ENCODE assay signal across 15 mouse cellular contexts in the genomic region with DNA sequence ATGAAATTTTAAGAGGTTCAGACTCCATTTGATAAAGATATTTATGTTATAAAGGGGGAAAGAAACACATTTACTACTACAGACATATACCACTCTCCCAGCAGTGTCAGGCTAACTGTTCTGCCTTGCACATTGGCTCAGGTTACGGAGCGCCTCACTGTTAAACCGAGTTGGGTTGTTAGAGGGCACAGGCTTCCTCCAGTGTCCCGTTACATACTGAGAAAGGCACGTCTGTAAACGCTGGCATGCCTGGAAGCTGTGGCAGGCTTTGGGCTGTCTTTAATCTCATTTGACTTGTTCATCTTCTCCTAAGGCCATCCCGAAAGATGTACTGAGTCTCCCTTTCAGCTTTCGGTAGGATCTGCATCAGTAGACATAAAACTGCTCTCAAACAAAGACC.
A peak's percentile ranks its signal among the peaks of the same experiment; 100 is the strongest.
DNase-seq lines count a peak whose midpoint lies in the region; ATAC-seq and TF ChIP-seq lines count a peak whose summit lies in the region.
"Had no signal": no experiment of that assay in that cellular context is flagged by ENCODE, and none has a peak within 500 bp of the region (broad histone marks: within the 10 kb centered on the region; RNA-seq: fewer than 3 reads in every experiment).

No protein-coding gene starts in this region.

- no peak for ATAC-seq in intestine, embryonic 14.5 days (replicated peaks; ENCODE audit: low FRiP score, low TSS enrichment, low read depth)
- no peak for ATAC-seq in intestine, postnatal 0 days
- ATAC-seq in limb, embryonic 12.5 days (ENCODE audit: insufficient number of reproducible peaks, insufficient read depth, low FRiP score, low TSS enrichment, low read depth): peak; percentile 70; the same call in 1 of the 2 replicates
- no peak for ATAC-seq in midbrain, postnatal 0 days (ENCODE audit: low FRiP score)
- ATAC-seq: forebrain, embryonic 13.5 days; inflammation-experienced regulatory T-cells, adult 6 months; lung, postnatal 0 days had no signal

- peaks cover 5% of the 10 kb centered on the region; the same call in 1 of the 2 replicates for H3K36me3 ChIP-seq in intestine, embryonic 14.5 days (ENCODE audit: control insufficient read depth, insufficient read depth, low read length)
- no peaks in the 10 kb centered on the region; the same call in 1 of the 2 replicates for H3K36me3 ChIP-seq in intestine, postnatal 0 days (ENCODE audit: control insufficient read depth, insufficient read depth)
- 0 out of 2 replicates have a peak, but pooled peaks cover 4% of the 10 kb centered on the region for H3K36me3 ChIP-seq in limb, embryonic 12.5 days
- no peaks in the 10 kb centered on the region for H3K36me3 ChIP-seq in midbrain, postnatal 0 days (ENCODE audit: insufficient read depth, low read length)

- H3K9me3 ChIP-seq in intestine, embryonic 14.5 days (ENCODE audit: control insufficient read depth, low read length): no peaks in the 10 kb centered on the region
- no peaks in the 10 kb centered on the region for H3K9me3 ChIP-seq in intestine, postnatal 0 days (ENCODE audit: control insufficient read depth)
- no peaks in the 10 kb centered on the region for H3K9me3 ChIP-seq in limb, embryonic 12.5 days
- no peaks in the 10 kb centered on the region for H3K9me3 ChIP-seq in midbrain, postnatal 0 days (ENCODE audit: low read length)
- H3K9me3 ChIP-seq: forebrain, embryonic 13.5 days had no signal

- 25% methylated on average over 8 of the region's 8 CpGs for WGBS in intestine, embryonic 14.5 days
- 51% methylated on average over 8 of the region's 8 CpGs for WGBS in intestine, postnatal 0 days
- WGBS in limb, embryonic 12.5 days: 8% methylated on average over 8 of the region's 8 CpGs
- WGBS in midbrain, postnatal 0 days: 11% methylated on average over 8 of the region's 8 CpGs

- no peaks in the 10 kb centered on the region for H3K27me3 ChIP-seq in intestine, embryonic 14.5 days (replicated peaks; ENCODE audit: control insufficient read depth, insufficient read depth, low read length)
- no peaks in the 10 kb centered on the region for H3K27me3 ChIP-seq in intestine, postnatal 0 days (replicated peaks; ENCODE audit: control insufficient read depth, insufficient read depth, low read length)
- no peaks in the 10 kb centered on the region for H3K27me3 ChIP-seq in limb, embryonic 12.5 days
- no peaks in the 10 kb centered on the region for H3K27me3 ChIP-seq in midbrain, postnatal 0 days (ENCODE audit: insufficient read depth, low read length)
- H3K27me3 ChIP-seq: forebrain, embryonic 13.5 days had no signal

- H3K9ac ChIP-seq in intestine, embryonic 14.5 days (ENCODE audit: low read length): no peak overlapping the region
- H3K9ac ChIP-seq in intestine, postnatal 0 days (ENCODE audit: low read depth, low read length): no peak overlapping the region
- no peak overlapping the region for H3K9ac ChIP-seq in limb, embryonic 12.5 days (replicated peaks)
- H3K9ac ChIP-seq in midbrain, postnatal 0 days (replicated peaks; ENCODE audit: low read length, poor library complexity, severe bottlenecking): no peak overlapping the region
- H3K9ac ChIP-seq: forebrain, embryonic 13.5 days had no signal

- peak overlapping the region; percentile 36; the same call in 1 of the 2 replicates for H3K27ac ChIP-seq in intestine, embryonic 14.5 days (ENCODE audit: low read depth)
- no peak overlapping the region for H3K27ac ChIP-seq in intestine, postnatal 0 days (ENCODE audit: low read depth, low read length)
- peak overlapping the region; percentile 36 for H3K27ac ChIP-seq in limb, embryonic 12.5 days
- no peak overlapping the region for H3K27ac ChIP-seq in midbrain, postnatal 0 days (ENCODE audit: low read depth, low read length)
- H3K27ac ChIP-seq: forebrain, embryonic 13.5 days had no signal

- DNase-seq in intestine, embryonic 14.5 days (ENCODE audit: low spot score): no peak
- DNase-seq in embryo, embryonic 9.5 days (ENCODE audit: extremely low spot score): peak; percentile 42
- no peak for DNase-seq in midbrain, postnatal 0 days (ENCODE audit: low spot score)
- no peak for DNase-seq in Muller cell, postnatal 12 days (ENCODE audit: inconsistent ontology term)
- DNase-seq in spleen, postnatal 4 days (ENCODE audit: low spot score in 2 of 2): no peak
- DNase-seq in lung, postnatal 25 days (ENCODE audit: low spot score): no peak
- DNase-seq: heart, postnatal 10 days; layer of hippocampus, adult 9-11 months; spleen, adult 18-20 months had no signal

- H3K4me1 ChIP-seq in intestine, embryonic 14.5 days (replicated peaks; ENCODE audit: control insufficient read depth, insufficient read depth, low read length): peaks cover 11% of the 10 kb centered on the region; the same call in 1 of the 2 replicates
- H3K4me1 ChIP-seq in intestine, postnatal 0 days (replicated peaks; ENCODE audit: control insufficient read depth, insufficient read depth, low read length): 0 out of 2 replicates have a peak, but pooled peaks cover 3% of the 10 kb centered on the region
- peaks cover 29% of the 10 kb centered on the region for H3K4me1 ChIP-seq in limb, embryonic 12.5 days (replicated peaks)
- no peaks in the 10 kb centered on the region; the same call in 1 of the 2 replicates for H3K4me1 ChIP-seq in midbrain, postnatal 0 days (ENCODE audit: insufficient read depth, low read length)
- H3K4me1 ChIP-seq: forebrain, embryonic 13.5 days had no signal

- H3K4me3 ChIP-seq in intestine, embryonic 14.5 days (ENCODE audit: low read depth, low read length): no peak overlapping the region
- H3K4me3 ChIP-seq in intestine, postnatal 0 days (ENCODE audit: low read depth, low read length): no peak overlapping the region
- no peak overlapping the region for H3K4me3 ChIP-seq in limb, embryonic 12.5 days (replicated peaks)
- H3K4me3 ChIP-seq in midbrain, postnatal 0 days (ENCODE audit: low read depth, low read length): no peak overlapping the region
- H3K4me3 ChIP-seq: forebrain, embryonic 13.5 days; myocyte had no signal

- H3K4me2 ChIP-seq in intestine, embryonic 14.5 days (ENCODE audit: low read length): peak overlapping the region; percentile 24; the same call in 1 of the 2 replicates
- no peak overlapping the region for H3K4me2 ChIP-seq in intestine, postnatal 0 days (replicated peaks; ENCODE audit: low read depth)
- peak overlapping the region; percentile 43 for H3K4me2 ChIP-seq in limb, embryonic 12.5 days
- 0 out of 2 replicates have a peak overlapping the region, but pooled peaks have one; percentile 2 for H3K4me2 ChIP-seq in midbrain, postnatal 0 days (ENCODE audit: low read depth, low read length, poor library complexity, severe bottlenecking)
- H3K4me2 ChIP-seq: forebrain, embryonic 13.5 days had no signal

- TF ChIP-seq CTCF in intestine, postnatal 0 days (IDR thresholded peaks at IDR 0.05; ENCODE audit: low read depth): no peak
- no peak for TF ChIP-seq CTCF in midbrain, postnatal 0 days (IDR thresholded peaks at IDR 0.05)

Comparison
In these comparisons a context has a peak if more than half of its experiments do, and no peak if none do; other contexts are left out.
1. H3K27ac ChIP-seq: peak in intestine, embryonic 14.5 days (single experiment) and limb, embryonic 12.5 days (single experiment); none in intestine, postnatal 0 days (single experiment) and midbrain, postnatal 0 days (single experiment).